Mouse (Mus musculus) retina, postnatal 7 days (tissue): ENCODE measurements around the gene Pigv.

ENCODE experiments used
- DNase-seq: peaks from one replicate; pipeline ENCODE4 v3.0.0-alpha.2; 2012; ENCODE audit warnings: low read depth, low spot score

The Pigv gene

DNA sequence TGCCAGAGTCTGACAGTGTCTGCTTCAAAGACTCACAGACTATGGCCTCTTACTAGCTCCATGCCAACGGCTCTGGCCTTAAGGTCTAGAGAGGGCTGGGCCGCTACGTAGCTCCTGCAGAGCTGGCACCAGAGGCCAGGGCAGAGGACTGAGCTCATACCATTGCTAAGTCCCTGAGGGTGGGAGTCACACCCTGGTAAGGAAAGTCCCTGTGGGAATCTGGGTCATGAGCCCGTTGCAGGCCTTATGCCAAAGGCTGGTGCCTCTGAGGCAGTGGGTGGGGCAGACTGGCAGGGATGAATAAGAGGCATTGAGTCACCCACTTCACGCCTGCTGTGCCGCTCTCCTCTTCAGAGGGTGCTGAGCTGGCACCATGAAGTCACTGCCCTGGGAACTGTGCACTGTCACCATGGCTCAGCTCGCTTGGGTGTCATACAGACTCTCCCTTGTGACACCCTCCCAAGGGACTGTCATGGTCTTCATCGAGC, 58.1 kb downstream of the Pigv start:
- DNase-seq, result peak; percentile 24

- DNase-seq, result no peak
Observed at GRCm38 (mm10) chr4:133613867-133614266, 58.6 kb downstream of the Pigv start.

DNA sequence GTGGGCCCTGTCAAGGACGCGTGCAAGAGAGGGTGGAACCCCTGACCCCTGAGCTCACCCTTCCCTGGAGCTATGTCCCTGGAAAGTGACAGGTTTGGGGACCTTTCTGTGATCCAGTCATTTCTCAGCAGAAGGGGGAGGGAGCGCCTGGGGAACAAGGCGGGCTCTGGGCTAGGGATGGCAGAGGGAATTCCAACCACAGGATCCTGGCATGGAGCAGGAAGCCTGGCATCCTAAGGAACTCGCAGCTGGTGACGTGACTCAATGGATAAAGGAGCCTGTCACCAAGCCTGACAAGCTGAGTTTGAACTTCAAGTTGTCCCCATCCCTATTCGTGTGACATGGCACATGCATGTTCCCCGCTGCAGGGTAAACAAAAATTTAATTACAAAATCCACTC, 59.4 kb downstream of the Pigv start:
- DNase-seq, result no peak

- DNase-seq, result no peak
Observed at GRCm38 (mm10) chr4:133612416-133612815, 60.0 kb downstream of the Pigv start.

DNA sequence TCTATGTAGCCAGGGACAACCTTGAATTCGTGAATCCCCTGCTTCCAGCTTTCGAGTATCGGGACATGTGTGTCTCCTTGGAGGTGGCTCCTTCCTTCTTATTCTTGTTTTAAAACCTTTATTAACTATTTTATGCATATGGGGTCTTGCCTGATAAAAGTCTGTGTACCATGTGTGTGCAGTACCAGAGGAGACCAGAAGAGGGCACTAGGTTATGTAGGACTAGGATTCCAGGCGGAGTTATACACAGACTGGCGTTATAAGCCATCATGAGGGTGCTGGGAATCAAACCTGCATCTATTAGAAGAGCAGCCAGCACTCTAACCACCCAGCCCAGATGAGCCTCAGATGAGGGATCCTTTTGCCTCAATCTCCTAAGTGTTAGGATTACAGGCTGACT, 60.6 kb downstream of the Pigv start:
- DNase-seq, result no peak
